Mouse (Mus musculus) NIH3T3 (cell line): ENCODE results near the gene Ccp110.
A peak's percentile ranks its signal among the peaks of the same experiment; 100 is the strongest.

Source experiments
- DNase-seq: peaks from one replicate; pipeline ENCODE4 v3.0.0-alpha.2; 2012; ENCODE audit warnings: low read depth

Ccp110 gene

DNA sequence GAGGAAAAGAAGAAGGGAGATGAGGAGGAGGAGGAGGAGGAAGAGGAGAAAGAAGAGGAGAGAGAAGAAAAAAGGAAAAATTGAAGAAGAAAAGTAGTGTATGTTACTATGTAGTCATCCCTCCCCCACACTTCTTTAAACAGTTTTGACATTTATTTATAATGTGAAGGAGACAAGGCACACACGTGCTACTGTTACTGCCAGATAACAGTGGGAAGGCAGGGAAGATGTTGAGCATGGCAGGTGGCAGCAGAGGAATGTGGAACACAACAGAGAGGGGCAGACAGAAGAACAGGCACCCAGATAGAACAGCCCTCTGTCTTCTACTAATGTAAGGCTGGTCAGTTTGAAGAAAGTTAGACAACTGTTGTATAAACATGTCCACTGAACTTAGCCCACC, 57.3 kb downstream of the Ccp110 start:
- peak; percentile 3 for DNase-seq

DNA sequence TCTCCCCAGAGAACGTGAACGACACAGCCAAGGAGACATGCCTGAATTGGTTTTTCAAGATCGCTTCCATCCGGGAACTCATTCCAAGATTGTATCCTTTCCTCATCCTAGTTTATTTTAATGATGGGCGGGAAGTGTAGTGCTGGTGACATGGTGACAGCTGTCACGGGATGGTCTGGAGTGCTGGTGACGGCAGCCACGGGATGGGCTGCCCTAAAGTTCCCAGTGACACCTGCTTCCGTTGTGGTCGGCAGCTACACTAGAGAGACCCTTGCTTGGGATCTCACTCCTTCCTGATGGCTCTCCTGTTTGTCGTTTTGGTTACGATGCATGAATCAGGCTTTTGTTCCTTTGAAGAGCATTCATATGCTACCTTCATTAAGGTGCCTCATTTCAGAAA, 60.7 kb downstream of the Ccp110 start:
- no peak for DNase-seq

DNA sequence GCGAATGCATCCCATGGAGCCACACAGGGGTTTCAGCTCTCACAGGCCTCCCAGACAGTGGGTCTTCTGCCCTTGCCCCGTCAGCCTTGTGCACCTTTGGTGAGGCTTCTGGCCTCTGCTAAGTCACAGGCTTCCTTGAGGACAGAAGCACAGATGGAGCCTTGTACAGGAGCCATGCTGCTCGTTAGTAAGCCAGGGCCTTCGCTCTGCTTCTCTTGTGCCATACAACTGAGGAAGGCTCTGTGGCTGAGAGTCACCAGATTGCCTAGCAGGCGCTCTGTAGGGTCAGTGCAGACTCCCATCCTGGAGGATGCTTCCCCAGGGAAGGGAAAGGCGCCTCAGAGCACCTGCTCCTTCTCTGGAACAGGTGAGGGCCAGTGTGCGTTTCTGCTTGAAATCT, 63.6 kb downstream of the Ccp110 start:
- no peak for DNase-seq

DNA sequence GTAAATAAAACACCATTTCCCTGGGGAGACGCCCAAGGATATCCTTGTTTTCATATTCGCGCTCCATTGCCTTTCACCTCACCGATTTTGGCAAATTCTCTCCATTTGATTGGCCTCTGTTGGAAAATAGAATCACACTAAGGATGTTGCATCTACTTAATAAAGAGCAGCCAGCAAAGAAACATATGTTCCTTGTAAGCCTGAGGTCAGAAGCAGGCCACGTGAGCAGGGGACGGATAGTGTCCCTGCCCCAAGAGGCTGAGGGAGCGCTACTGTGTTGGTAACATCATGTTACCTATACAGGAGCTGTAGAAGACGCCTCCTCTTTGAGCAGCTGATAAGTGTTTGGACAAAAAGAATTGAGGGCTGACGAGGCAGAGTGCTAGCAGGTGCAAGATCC, 64.1 kb downstream of the Ccp110 start:
- DNase-seq, result no peak

DNA sequence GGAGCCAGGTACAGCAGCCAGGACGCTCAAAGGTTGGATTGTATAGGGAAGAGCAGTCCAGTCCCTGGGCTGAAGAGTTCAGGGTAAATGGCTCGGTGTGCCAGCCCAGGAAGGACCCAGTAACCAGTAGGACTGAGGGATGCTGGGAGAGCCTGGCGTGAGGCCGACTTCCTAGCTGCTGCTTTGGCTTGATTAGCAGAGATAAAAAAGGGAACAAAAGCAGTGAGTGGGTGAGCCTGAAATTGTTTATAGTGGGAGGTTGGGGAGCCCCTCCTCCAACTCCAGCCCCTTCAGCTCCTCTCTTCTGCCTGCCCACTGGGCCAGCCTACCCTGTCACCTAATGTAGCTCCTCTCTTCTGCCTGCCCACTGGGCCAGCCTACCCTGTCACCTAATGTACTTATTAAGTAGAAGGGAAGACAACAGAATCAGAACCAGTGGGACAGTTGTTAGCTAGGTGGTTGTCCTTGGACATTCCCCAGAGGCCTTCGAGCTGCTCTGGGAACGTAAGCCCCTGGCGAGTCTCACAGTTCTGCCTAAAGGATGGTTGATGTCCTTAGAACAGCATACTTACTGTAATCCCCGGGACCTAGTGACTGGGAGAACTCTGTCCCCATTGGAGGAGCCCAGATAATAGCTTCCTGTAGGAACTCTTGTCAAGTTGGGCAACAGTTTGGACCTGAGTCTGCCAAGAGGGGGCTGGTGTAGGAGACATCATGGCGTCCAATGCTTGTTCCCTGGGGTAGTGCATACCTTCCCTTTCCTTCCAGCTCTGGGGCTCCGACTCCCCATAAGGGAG, 65.4 kb downstream of the Ccp110 start:
- DNase-seq, result no peak

DNA sequence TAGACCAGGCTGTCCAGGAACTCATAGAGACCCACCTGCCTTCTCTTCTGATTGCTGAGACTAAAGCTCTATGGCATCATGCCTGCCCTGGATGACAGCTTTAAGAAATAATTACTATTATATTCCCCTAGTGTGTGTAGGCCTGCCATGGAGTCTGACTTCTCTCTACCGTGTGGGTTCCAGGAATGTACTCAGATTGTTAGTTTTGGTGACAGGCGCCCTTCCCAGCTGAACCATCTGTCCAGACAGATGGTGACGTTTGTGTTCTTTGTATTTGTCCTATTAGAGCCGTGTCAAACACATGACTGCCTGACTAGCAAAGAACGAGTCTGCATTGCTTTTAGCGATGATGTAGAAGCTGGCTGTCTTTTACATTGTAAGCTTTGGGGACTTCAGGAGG, 66.2 kb downstream of the Ccp110 start:
- DNase-seq, result no peak

DNA sequence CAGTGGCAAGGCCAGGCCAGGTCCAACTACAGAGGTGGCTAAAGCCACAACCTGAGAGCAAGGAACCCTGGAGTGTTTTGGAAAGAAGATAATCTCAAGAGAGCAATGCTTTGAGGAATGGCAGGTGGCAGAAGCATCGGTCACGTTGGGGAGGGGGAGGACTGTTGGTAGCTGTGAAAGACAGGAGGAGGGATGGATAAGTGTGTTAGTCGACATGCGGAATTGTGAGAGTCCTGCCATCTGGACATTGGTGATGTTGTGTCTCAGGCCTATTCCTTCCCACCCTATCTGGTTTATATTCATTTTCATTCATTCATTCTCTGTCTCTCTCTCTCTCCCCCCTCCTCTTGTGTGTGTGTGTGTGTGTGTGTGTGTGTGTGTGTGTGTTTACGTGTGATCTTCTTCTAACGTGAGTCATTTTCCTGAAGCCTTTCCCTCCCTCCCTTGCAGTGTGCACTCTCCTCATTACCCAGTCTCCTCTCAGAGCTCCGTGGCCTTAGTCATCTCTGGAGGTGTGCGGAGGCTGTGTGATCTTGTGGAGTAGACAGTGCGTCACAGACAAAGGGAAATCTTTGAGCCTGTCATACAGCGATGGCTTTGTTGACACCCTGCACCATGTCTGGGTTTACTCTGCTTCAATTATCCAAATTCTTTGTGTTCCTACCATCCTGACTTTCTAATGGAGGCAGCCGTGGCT, 71.1 kb downstream of the Ccp110 start:
- no peak for DNase-seq

DNA sequence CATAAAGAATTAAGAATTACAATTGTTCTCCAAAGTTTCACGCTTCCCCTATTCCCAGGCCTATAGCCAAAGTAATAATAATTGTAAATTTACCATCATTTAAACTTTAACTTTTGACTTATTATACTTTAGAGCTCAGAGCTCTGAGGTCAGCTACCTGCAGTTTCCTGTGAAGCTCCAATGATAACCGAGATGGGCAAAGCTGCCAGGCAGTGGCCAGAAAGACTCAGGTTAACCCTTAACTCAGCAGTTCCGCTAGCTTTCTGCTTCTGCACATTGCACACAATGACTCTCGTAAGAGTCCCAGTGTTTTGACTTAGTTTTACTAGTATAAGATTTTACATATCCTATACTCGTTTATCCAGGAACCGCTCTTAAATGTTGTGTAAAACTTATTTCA, 73.7 kb downstream of the Ccp110 start:
- DNase-seq, result no peak
